Mouse (Mus musculus) left cerebral cortex, adult 9 months (tissue): Measurements from ENCODE around the gene Arhgef7.

Experiments
- DNase-seq, 2 experiments: peaks; one replicate each; pipeline ENCODE4 v3.0.0; 2022; ENCODE audit warnings: low spot score in 2 of 2

Gene Arhgef7

GRCm38 (mm10) chr8:11767213-11767840 lies 39.8 kb downstream of the Arhgef7 start:
- DNase-seq: no peak

GRCm38 (mm10) chr8:11770001-11770400 lies 42.5 kb downstream of the Arhgef7 start:
- DNase-seq: no peak

GRCm38 (mm10) chr8:11770521-11771080 lies 43.1 kb downstream of the Arhgef7 start:
- DNase-seq: no peak

- DNase-seq: no peak
Measured at GRCm38 (mm10) chr8:11771608-11772007, 44.1 kb downstream of the Arhgef7 start.

- DNase-seq: no peak
Measured at GRCm38 (mm10) chr8:11774195-11775076, 46.9 kb downstream of the Arhgef7 start.

- DNase-seq: no peak
Measured at GRCm38 (mm10) chr8:11775889-11776288, 48.4 kb downstream of the Arhgef7 start.

- no peak for DNase-seq
Measured at GRCm38 (mm10) chr8:11776451-11777180, 49.1 kb downstream of the Arhgef7 start.

- DNase-seq: no peak
Measured at GRCm38 (mm10) chr8:11777201-11777600, 49.7 kb downstream of the Arhgef7 start.

GRCm38 (mm10) chr8:11778646-11779433 lies 51.3 kb downstream of the Arhgef7 start:
- DNase-seq: no peak

GRCm38 (mm10) chr8:11779844-11780634 lies 52.5 kb downstream of the Arhgef7 start:
- DNase-seq: no peak

- DNase-seq: no peak
Measured at GRCm38 (mm10) chr8:11780641-11781040, 53.1 kb downstream of the Arhgef7 start.

GRCm38 (mm10) chr8:11782607-11783006 lies 55.1 kb downstream of the Arhgef7 start:
- no peak for DNase-seq

GRCm38 (mm10) chr8:11783861-11784594 lies 56.5 kb downstream of the Arhgef7 start:
- no peak for DNase-seq

- DNase-seq: no peak
Measured at GRCm38 (mm10) chr8:11785121-11785520, 57.6 kb downstream of the Arhgef7 start.

- no peak for DNase-seq
Measured at GRCm38 (mm10) chr8:11785539-11786046, 58.1 kb downstream of the Arhgef7 start.

- DNase-seq: no peak
Measured at GRCm38 (mm10) chr8:11788252-11788651, 60.7 kb downstream of the Arhgef7 start.

GRCm38 (mm10) chr8:11789168-11789567 lies 61.6 kb downstream of the Arhgef7 start:
- DNase-seq: no peak

GRCm38 (mm10) chr8:11794956-11795355 lies 67.4 kb downstream of the Arhgef7 start:
- DNase-seq: no peak

- DNase-seq: no peak
Measured at GRCm38 (mm10) chr8:11797128-11797527, 69.6 kb downstream of the Arhgef7 start.
